ENCODE assay signal across 9 mouse cellular contexts in the genomic region with DNA sequence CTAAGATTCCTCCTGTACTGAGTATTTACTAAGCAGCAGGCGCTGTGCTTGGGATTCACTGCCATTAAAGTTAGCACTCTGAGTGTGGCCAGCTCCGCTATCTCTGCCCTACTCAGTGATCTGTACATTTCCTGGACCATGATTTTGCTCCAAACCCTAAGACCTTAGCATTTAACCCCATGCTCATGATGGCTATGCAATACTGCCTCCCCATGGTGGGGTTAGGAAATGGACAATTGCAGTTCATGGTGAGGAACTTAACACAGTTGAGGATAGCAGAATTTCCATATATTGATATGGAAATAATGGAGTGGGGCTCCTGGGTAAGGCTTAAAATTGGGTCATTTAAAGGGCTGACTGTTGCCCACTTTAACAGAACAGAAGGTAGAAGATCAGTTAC. TPM values are rescaled to one million over a fixed set of nuclear protein-coding genes. Genes with fewer than 3 reads are reported as not detected.
DNase-seq lines count a peak whose midpoint lies in the region; ATAC-seq and TF ChIP-seq lines count a peak whose summit lies in the region.
"Had no signal": no experiment of that assay in that cellular context is flagged by ENCODE, and none has a peak within 500 bp of the region (broad histone marks: within the 10 kb centered on the region; RNA-seq: fewer than 3 reads in every experiment).

No protein-coding gene starts in this region.

- 83% methylated on average over 2 of the region's 2 CpGs for WGBS in limb, embryonic 11.5 days
- WGBS in limb, embryonic 10.5 days: 90% methylated on average over 2 of the region's 2 CpGs
- 90% methylated on average over 2 of the region's 2 CpGs for WGBS in lung, postnatal 0 days
- WGBS in forebrain, embryonic 10.5 days: 89% methylated on average over 2 of the region's 2 CpGs
- WGBS in heart, embryonic 12.5 days: 79% methylated on average over 2 of the region's 2 CpGs

- peak; percentile 84 for TF ChIP-seq CTCF in lung, postnatal 0 days (IDR thresholded peaks at IDR 0.05)

- TF ChIP-seq EP300 in lung, postnatal 0 days (IDR thresholded peaks at IDR 0.05): 0 out of 2 replicates have a peak, but pooled peaks have one; percentile 20

- H3K36me3 ChIP-seq in limb, embryonic 11.5 days (ENCODE audit: control insufficient read depth, insufficient read depth, low read length): no peaks in the 10 kb centered on the region
- H3K36me3 ChIP-seq in limb, embryonic 10.5 days: peaks cover 6% of the 10 kb centered on the region; the same call in 1 of the 2 replicates
- H3K36me3 ChIP-seq in lung, postnatal 0 days (ENCODE audit: insufficient read depth, low read length): no peaks in the 10 kb centered on the region
- H3K36me3 ChIP-seq in forebrain, embryonic 10.5 days (replicated peaks): no peaks in the 10 kb centered on the region; the same call in 1 of the 2 replicates
- no peaks in the 10 kb centered on the region for H3K36me3 ChIP-seq in heart, embryonic 12.5 days

- no peaks in the 10 kb centered on the region for H3K4me1 ChIP-seq in limb, embryonic 11.5 days (ENCODE audit: control insufficient read depth, insufficient read depth, low read length)
- no peaks in the 10 kb centered on the region for H3K4me1 ChIP-seq in limb, embryonic 10.5 days
- H3K4me1 ChIP-seq in lung, postnatal 0 days (ENCODE audit: insufficient read depth, low read depth, low read length): peaks cover 3% of the 10 kb centered on the region; the same call in 1 of the 2 replicates
- no peaks in the 10 kb centered on the region for H3K4me1 ChIP-seq in forebrain, embryonic 10.5 days
- peaks cover 6% of the 10 kb centered on the region for H3K4me1 ChIP-seq in heart, embryonic 12.5 days (replicated peaks)

- no peak overlapping the region for H3K4me3 ChIP-seq in limb, embryonic 11.5 days (ENCODE audit: low read depth, low read length)
- no peak overlapping the region for H3K4me3 ChIP-seq in limb, embryonic 10.5 days
- H3K4me3 ChIP-seq in lung, postnatal 0 days (ENCODE audit: low read depth, low read length): no peak overlapping the region
- no peak overlapping the region for H3K4me3 ChIP-seq in forebrain, embryonic 10.5 days
- no peak overlapping the region for H3K4me3 ChIP-seq in heart, embryonic 12.5 days

- H3K4me2 ChIP-seq in limb, embryonic 11.5 days (ENCODE audit: low read depth, severe bottlenecking): no peak overlapping the region
- no peak overlapping the region for H3K4me2 ChIP-seq in lung, postnatal 0 days (replicated peaks; ENCODE audit: low read depth, low read length)
- H3K4me2 ChIP-seq in heart, embryonic 12.5 days: no peak overlapping the region

- no peaks in the 10 kb centered on the region for H3K9me3 ChIP-seq in limb, embryonic 11.5 days (ENCODE audit: control insufficient read depth, low read length)
- no peaks in the 10 kb centered on the region for H3K9me3 ChIP-seq in limb, embryonic 10.5 days (replicated peaks)
- no peaks in the 10 kb centered on the region for H3K9me3 ChIP-seq in lung, postnatal 0 days (ENCODE audit: low read length)
- H3K9me3 ChIP-seq in forebrain, embryonic 10.5 days: no peaks in the 10 kb centered on the region
- no peaks in the 10 kb centered on the region for H3K9me3 ChIP-seq in heart, embryonic 12.5 days (replicated peaks)

- H3K27me3 ChIP-seq in limb, embryonic 11.5 days (ENCODE audit: control insufficient read depth, insufficient read depth, low read length): no peaks in the 10 kb centered on the region
- H3K27me3 ChIP-seq in limb, embryonic 10.5 days (ENCODE audit: low read depth, poor library complexity, severe bottlenecking): no peaks in the 10 kb centered on the region
- H3K27me3 ChIP-seq in lung, postnatal 0 days (replicated peaks; ENCODE audit: insufficient read depth, low read length): no peaks in the 10 kb centered on the region
- H3K27me3 ChIP-seq in forebrain, embryonic 10.5 days (ENCODE audit: poor library complexity, severe bottlenecking): no peaks in the 10 kb centered on the region
- no peaks in the 10 kb centered on the region for H3K27me3 ChIP-seq in heart, embryonic 12.5 days (replicated peaks)

- no peak overlapping the region for H3K27ac ChIP-seq in limb, embryonic 11.5 days (replicated peaks; ENCODE audit: low read depth, low read length)
- no peak overlapping the region for H3K27ac ChIP-seq in limb, embryonic 10.5 days
- no peak overlapping the region for H3K27ac ChIP-seq in lung, postnatal 0 days (ENCODE audit: low read length)
- no peak overlapping the region for H3K27ac ChIP-seq in forebrain, embryonic 10.5 days
- no peak overlapping the region for H3K27ac ChIP-seq in heart, embryonic 12.5 days (ENCODE audit: poor library complexity, severe bottlenecking)

- ATAC-seq in limb, embryonic 11.5 days (ENCODE audit: insufficient number of reproducible peaks, low FRiP score, low TSS enrichment, low read depth): no peak
- no peak; the same call in 1 of the 2 replicates for ATAC-seq in lung, postnatal 0 days
- no peak for ATAC-seq in heart, embryonic 12.5 days (ENCODE audit: insufficient number of reproducible peaks, low FRiP score)

- no peak overlapping the region for H3K9ac ChIP-seq in limb, embryonic 11.5 days (ENCODE audit: low read length)
- H3K9ac ChIP-seq in lung, postnatal 0 days (replicated peaks; ENCODE audit: low read depth): no peak overlapping the region
- no peak overlapping the region for H3K9ac ChIP-seq in heart, embryonic 12.5 days

- peak; percentile 42 for DNase-seq in adrenal gland, adult 2 months
- no peak for DNase-seq in adrenal gland, adult 8-10 months
- DNase-seq in limb, embryonic 11.5 days (ENCODE audit: low spot score): peak; percentile 28
- no peak for DNase-seq in limb, embryonic 10.5 days (ENCODE audit: low spot score)
- DNase-seq in c-Kit-positive CD71-positive TER-119-positive erythroid progenitor cells, embryonic 14.5 days (ENCODE audit: low spot score): peak; percentile 16
- peak; percentile 53 for DNase-seq in lung, postnatal 0 days (ENCODE audit: low spot score)
- DNase-seq in forebrain, embryonic 10.5 days (ENCODE audit: extremely low spot score, low spot score): no peak

RNA-seq across cellular contexts. Expression of gene Antxr1, which starts 12.2 kb away (rescaled TPM):
- total RNA-seq in adrenal gland, adult 2 months (2021): 10 to 100 TPM; 14.7 to 21.4 TPM
- polyA plus RNA-seq in adrenal gland, adult 2 months (2012; rRNA removed): 7.3 and 9.1 TPM in 2 replicates
- total RNA-seq in adrenal gland, adult 8-10 months (2022): 10 to 100 TPM; 13.9 to 22.5 (median 18.3) TPM
- 13.2 and 16.0 TPM in 2 replicates for polyA plus RNA-seq in limb, embryonic 11.5 days (2014; fragmentation: Nextera tagmentation; extraction: Ambion mirVana)
- polyA plus RNA-seq in limb, embryonic 10.5 days (2016; fragmentation: Nextera tagmentation; extraction: Ambion mirVana): 7.0 and 9.5 TPM in 2 replicates
- polyA plus RNA-seq in lung, postnatal 0 days (2015; fragmentation: Nextera tagmentation; extraction: Ambion mirVana): 11.7 and 13.9 TPM in 2 replicates
- 3.7 and 4.3 TPM in 2 replicates for polyA plus RNA-seq in forebrain, embryonic 10.5 days (2016; fragmentation: Nextera tagmentation; extraction: Ambion mirVana)
- polyA plus RNA-seq in heart, embryonic 12.5 days (2016; fragmentation: Nextera tagmentation; extraction: Ambion mirVana): 3.6 and 4.3 TPM in 2 replicates

RNA-seq across cellular contexts. Expression of gene Gkn1, which starts 27.4 kb away (rescaled TPM):
- not detected for total RNA-seq in adrenal gland, adult 2 months (2021)
- polyA plus RNA-seq in adrenal gland, adult 2 months (2012; rRNA removed): 0.16 and 3.5 TPM in 2 replicates
- not detected for total RNA-seq in adrenal gland, adult 8-10 months (2022)
- polyA plus RNA-seq in limb, embryonic 11.5 days (2014; fragmentation: Nextera tagmentation; extraction: Ambion mirVana): not detected in 2 replicates
- polyA plus RNA-seq in limb, embryonic 10.5 days (2016; fragmentation: Nextera tagmentation; extraction: Ambion mirVana): not detected in 2 replicates
- 0.11 and 0.31 TPM in 2 replicates for polyA plus RNA-seq in lung, postnatal 0 days (2015; fragmentation: Nextera tagmentation; extraction: Ambion mirVana)
- not detected in 2 replicates for polyA plus RNA-seq in forebrain, embryonic 10.5 days (2016; fragmentation: Nextera tagmentation; extraction: Ambion mirVana)
- not detected in 2 replicates for polyA plus RNA-seq in heart, embryonic 12.5 days (2016; fragmentation: Nextera tagmentation; extraction: Ambion mirVana)

RNA-seq across cellular contexts. Expression of gene Gkn2, which starts 49.8 kb away (rescaled TPM):
- not detected for total RNA-seq in adrenal gland, adult 2 months (2021)
- 1.8 TPM in 1 of 2 replicates, not detected in the other for polyA plus RNA-seq in adrenal gland, adult 2 months (2012; rRNA removed)
- not detected for total RNA-seq in adrenal gland, adult 8-10 months (2022)
- not detected in 2 replicates for polyA plus RNA-seq in limb, embryonic 11.5 days (2014; fragmentation: Nextera tagmentation; extraction: Ambion mirVana)
- polyA plus RNA-seq in limb, embryonic 10.5 days (2016; fragmentation: Nextera tagmentation; extraction: Ambion mirVana): not detected in 2 replicates
- polyA plus RNA-seq in lung, postnatal 0 days (2015; fragmentation: Nextera tagmentation; extraction: Ambion mirVana): 0.20 TPM in 1 of 2 replicates, not detected in the other
- polyA plus RNA-seq in forebrain, embryonic 10.5 days (2016; fragmentation: Nextera tagmentation; extraction: Ambion mirVana): not detected in 2 replicates
- polyA plus RNA-seq in heart, embryonic 12.5 days (2016; fragmentation: Nextera tagmentation; extraction: Ambion mirVana): not detected in 2 replicates
- total RNA-seq: left cerebral cortex, postnatal 14 days had no signal

Comparison
In these comparisons a context has a peak if more than half of its experiments do, and no peak if none do; other contexts are left out.
1. DNase-seq: peak in adrenal gland, adult 2 months (single experiment), limb, embryonic 11.5 days (single experiment), c-Kit-positive CD71-positive TER-119-positive erythroid progenitor cells, embryonic 14.5 days (single experiment) and lung, postnatal 0 days (single experiment); none in adrenal gland, adult 8-10 months (single experiment), limb, embryonic 10.5 days (single experiment) and forebrain, embryonic 10.5 days (single experiment).